Mouse (Mus musculus) small intestine, adult 2 months (tissue): ENCODE results near the gene Dynlt1b. TPM values are rescaled to one million over a fixed set of nuclear protein-coding genes. Genes with fewer than 3 reads are reported as not detected.
"Not testable (repeated sequence)": the region's sequence is repeated elsewhere in the genome, so short reads cannot be mapped to it uniquely, and the experiment has no call there.

ENCODE experiments used
- H3K27ac ChIP-seq: fragments of 200-500 bp; 2 replicates; pipeline ENCODE4 v1.5.1; 2012; ENCODE audit warnings: low read depth, low read length, control low read depth, inconsistent platforms; ENCODE audit not compliant: insufficient read depth
- H3K27me3 ChIP-seq: fragments of 200-500 bp; 2 replicates; pipeline ENCODE4 v1.6.1; 2012; ENCODE audit warnings: mild to moderate bottlenecking, moderate library complexity, low read length, inconsistent platforms; ENCODE audit not compliant: control insufficient read depth, insufficient read depth
- H3K36me3 ChIP-seq: fragments of 200-500 bp; 2 replicates; pipeline ENCODE4 v1.6.1; 2012; ENCODE audit warnings: mild to moderate bottlenecking, low read length, control low read depth, inconsistent platforms; ENCODE audit not compliant: control insufficient read depth, insufficient read depth
- H3K4me1 ChIP-seq: fragments of 200-500 bp; 2 replicates; pipeline ENCODE4 v1.6.1; 2012; ENCODE audit warnings: low read length, inconsistent platforms, mixed read lengths; ENCODE audit not compliant: control insufficient read depth, insufficient read depth, insufficient read length
- H3K4me3 ChIP-seq: fragments of 200-500 bp; 2 replicates; pipeline ENCODE4 v1.5.1; 2012; ENCODE audit warnings: low read depth, mild to moderate bottlenecking, control low read depth, inconsistent platforms, low read length, moderate library complexity
- WGBS: fragments of 180-500 bp; shearing (Covaris S2); methylation state at CpG from one replicate; pipeline ENCODE4 v1.1.7; 2018; 5-methylcytosine and 5-hydroxymethylcytosine counted together
- polyA plus RNA-seq: library from polyadenylated mRNA; depleted of rRNA; stranded (reverse); fragments of >200 nt; gene quantifications from 2 replicates; pipeline ENCODE4 v1.2.3, GENCODE M21; 2012

The Dynlt1b gene
- polyA plus RNA-seq, 1 experiment = 349 TPM

GRCm38 (mm10) chr17:6399281-6400096 lies 30.4 kb upstream of the Dynlt1b start:
- not testable (repeated sequence) for H3K36me3 ChIP-seq, H3K27ac ChIP-seq, H3K4me3 ChIP-seq, H3K27me3 ChIP-seq, H3K4me1 ChIP-seq
- WGBS = 41% methylated on average over 8 of the region's 13 CpGs

GRCm38 (mm10) chr17:6400097-6400489 lies 29.8 kb upstream of the Dynlt1b start:
- H3K4me3 ChIP-seq, H3K27ac ChIP-seq, H3K27me3 ChIP-seq, H3K36me3 ChIP-seq, H3K4me1 ChIP-seq: not testable (repeated sequence)
- 79% methylated on average over 4 of the region's 4 CpGs for WGBS

DNA sequence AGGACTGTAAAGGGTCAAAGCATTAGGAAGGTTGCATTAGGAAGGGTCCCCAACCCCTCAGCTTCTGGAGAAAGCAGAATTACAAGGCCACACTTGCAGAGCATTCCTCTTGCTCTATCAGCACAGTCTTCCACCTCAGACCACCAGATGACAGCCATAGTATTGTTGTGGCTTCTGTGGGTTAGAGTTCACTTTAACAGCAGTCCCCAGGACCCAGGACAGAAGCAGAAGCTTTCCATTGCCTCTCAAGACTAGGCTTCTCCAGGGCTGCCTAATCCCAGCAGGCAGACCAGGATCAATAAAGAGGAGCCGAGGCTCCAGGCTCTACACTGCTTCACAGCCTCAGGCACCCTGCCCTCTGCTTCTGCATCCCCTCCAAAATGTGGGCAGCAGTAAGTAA lies 25.4 kb upstream of the Dynlt1b start:
- not testable (repeated sequence) for H3K4me3 ChIP-seq, H3K4me1 ChIP-seq, H3K36me3 ChIP-seq, H3K27ac ChIP-seq, H3K27me3 ChIP-seq
- WGBS = 63% methylated on average over 1 of the region's 1 CpGs

DNA sequence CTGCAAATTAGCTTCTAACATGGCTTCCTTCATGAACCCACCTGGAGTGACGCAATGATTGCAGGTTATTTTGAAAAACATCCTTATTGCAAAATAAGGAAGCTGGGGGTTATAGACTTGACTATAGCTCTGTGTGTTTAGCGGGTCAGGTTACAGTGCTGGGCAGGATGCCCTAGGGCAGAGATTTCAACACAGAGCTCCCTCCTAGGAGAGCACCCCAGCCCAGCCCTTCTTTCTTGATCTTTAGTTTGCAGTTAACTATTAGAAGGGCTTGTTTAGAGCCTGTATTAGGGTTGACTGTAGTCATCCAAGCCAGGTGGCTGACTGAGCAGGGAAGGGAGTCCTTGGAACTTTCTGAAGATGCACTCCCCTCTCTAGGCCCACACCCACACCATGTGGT lies 22.9 kb upstream of the Dynlt1b start:
- not testable (repeated sequence) for H3K4me3 ChIP-seq, H3K36me3 ChIP-seq, H3K27me3 ChIP-seq, H3K4me1 ChIP-seq, H3K27ac ChIP-seq
- 44% methylated on average over 1 of the region's 2 CpGs for WGBS

- H3K36me3 ChIP-seq, H3K4me3 ChIP-seq, H3K27me3 ChIP-seq, H3K27ac ChIP-seq, H3K4me1 ChIP-seq: not testable (repeated sequence)
- 41% methylated on average over 6 of the region's 6 CpGs for whole genome bisulfite sequencing
Measured at GRCm38 (mm10) chr17:6410713-6411213, 19.1 kb upstream of the Dynlt1b start.

GRCm38 (mm10) chr17:6417118-6417517 lies 12.8 kb upstream of the Dynlt1b start:
- not testable (repeated sequence) for H3K36me3 ChIP-seq, H3K27me3 ChIP-seq, H3K4me1 ChIP-seq, H3K4me3 ChIP-seq, H3K27ac ChIP-seq
- WGBS = 28% methylated on average over 6 of the region's 7 CpGs

DNA sequence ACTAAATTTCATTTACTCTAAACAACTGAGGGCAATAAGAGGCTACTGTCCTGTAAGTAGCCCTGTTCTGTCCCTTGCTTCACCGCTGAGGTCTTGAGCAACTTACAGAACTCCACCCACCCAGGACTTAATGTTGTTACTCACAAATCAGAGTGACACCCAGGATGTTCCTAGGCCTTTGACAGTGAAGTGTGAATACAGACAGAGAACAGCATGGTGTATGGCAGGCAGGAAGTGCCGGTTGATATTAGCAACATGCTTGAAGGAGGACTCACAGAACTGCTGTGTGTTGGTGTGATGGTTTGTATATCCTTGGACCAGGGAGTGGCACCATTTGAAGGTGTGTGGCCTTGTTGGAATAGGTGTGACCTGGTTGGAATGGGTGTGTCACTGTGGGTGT lies 9.4 kb upstream of the Dynlt1b start:
- H3K4me3 ChIP-seq, H3K36me3 ChIP-seq, H3K27ac ChIP-seq, H3K27me3 ChIP-seq, H3K4me1 ChIP-seq: not testable (repeated sequence)
- WGBS = 68% methylated on average over 2 of the region's 2 CpGs

- H3K27me3 ChIP-seq, H3K4me3 ChIP-seq, H3K27ac ChIP-seq, H3K36me3 ChIP-seq, H3K4me1 ChIP-seq: not testable (repeated sequence)
- 65% methylated on average over 13 of the region's 14 CpGs for WGBS
Measured at GRCm38 (mm10) chr17:6421547-6422326, 8.2 kb upstream of the Dynlt1b start.

GRCm38 (mm10) chr17:6422370-6422769 lies 7.5 kb upstream of the Dynlt1b start:
- WGBS = 23% methylated on average over 2 of the region's 2 CpGs
- not testable (repeated sequence) for H3K27ac ChIP-seq, H3K36me3 ChIP-seq, H3K27me3 ChIP-seq, H3K4me3 ChIP-seq, H3K4me1 ChIP-seq

- H3K4me3 ChIP-seq, H3K27ac ChIP-seq, H3K27me3 ChIP-seq, H3K36me3 ChIP-seq, H3K4me1 ChIP-seq: not testable (repeated sequence)
- WGBS = 61% methylated on average over 3 of the region's 3 CpGs
Measured at GRCm38 (mm10) chr17:6422805-6423204, 7.1 kb upstream of the Dynlt1b start.

DNA sequence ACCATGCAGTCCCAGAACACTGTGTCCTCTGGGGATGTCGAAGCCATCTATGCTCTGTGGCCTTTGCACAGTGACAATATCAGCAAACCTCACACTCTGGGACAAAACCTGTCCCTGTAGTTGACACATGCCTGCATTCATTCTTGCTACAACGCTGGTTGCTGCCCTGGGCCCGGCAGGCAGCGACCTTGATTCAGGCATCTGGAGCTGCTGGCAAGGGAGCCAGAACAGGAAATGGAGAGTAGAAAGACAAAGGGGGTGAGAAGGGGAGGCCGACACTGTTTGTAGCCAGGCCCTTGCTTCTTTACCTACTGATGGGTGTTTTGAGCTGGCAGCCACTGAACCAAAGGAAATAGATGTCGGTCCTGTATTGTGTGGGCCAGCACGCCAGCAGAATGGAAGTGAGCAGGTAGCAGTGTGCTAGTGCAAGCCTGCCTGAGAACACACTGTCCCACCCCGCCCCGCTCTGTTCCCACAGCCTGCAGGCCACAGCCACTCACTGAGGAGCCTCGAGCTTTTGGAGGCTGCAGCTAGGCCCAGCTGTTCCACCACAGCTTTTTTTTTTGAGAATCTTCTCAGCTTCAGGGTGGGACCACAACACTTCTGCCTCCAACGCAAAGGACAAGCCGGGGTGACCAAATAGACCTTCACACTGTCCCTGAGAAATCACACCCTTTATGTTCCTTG lies 5.5 kb upstream of the Dynlt1b start:
- not testable (repeated sequence) for H3K36me3 ChIP-seq, H3K27me3 ChIP-seq, H3K27ac ChIP-seq, H3K4me1 ChIP-seq, H3K4me3 ChIP-seq
- WGBS = 53% methylated on average over 12 of the region's 12 CpGs
